Mouse (Mus musculus): ENCODE measurements at regions not wholly inside any gene's neighbourhood (a gene's known extent, or its start where the extent isn't known, plus 50 kb on each side); places are given as distances from the start of the nearest gene placed in this dataset.

DNA sequence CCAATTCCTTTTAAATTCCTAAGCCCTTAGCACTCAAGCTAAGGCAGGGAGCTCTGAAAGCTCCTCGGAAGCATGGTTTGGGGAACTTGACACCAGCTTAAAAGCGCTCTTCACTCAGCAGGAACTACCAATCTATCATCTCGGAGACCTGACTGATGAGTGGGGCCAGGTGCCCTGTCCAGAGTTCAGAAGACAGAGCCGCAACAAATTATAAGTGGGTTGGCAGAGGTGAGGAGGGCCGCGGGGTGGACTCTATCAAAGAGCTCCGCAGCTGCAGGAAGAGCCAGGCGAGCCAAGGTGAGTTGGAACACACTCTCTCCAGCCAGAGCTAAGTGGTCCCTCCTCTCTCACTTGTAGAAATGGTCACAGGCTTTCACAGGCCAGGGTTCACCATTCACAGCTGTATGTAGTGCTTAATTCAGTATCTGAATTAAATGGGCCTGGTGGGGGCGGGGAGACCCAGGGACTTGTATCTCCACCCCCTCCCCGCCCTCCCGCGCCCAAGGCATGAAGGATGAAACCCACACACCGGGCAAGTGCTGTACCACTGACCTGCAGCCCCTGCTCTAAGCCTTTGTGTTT lies 180.8 kb downstream of the Stim2 start:
- DNase-seq: no peak

DNA sequence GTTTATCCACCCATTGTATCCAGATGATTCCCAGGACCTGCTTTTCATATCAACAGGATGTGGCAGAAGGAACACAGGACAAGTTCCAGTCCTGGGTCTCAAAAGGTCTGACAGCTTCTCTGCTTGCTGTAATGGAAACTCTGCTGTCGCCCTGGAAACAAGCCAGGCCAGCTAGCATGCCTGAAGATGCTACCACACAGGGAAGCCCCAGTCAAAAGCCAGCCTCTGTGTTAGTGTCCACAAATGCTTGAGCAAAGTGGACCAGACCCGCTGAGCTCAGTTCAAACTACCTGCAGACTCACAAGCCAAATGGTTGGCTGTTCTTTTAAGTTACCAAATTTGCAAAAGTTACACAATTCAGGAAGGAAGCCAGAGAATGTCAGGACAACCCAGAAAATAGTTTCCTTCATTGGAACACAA lies 181.9 kb downstream of the Stim2 start:
- peak; percentile 37 to 44 for DNase-seq

DNA sequence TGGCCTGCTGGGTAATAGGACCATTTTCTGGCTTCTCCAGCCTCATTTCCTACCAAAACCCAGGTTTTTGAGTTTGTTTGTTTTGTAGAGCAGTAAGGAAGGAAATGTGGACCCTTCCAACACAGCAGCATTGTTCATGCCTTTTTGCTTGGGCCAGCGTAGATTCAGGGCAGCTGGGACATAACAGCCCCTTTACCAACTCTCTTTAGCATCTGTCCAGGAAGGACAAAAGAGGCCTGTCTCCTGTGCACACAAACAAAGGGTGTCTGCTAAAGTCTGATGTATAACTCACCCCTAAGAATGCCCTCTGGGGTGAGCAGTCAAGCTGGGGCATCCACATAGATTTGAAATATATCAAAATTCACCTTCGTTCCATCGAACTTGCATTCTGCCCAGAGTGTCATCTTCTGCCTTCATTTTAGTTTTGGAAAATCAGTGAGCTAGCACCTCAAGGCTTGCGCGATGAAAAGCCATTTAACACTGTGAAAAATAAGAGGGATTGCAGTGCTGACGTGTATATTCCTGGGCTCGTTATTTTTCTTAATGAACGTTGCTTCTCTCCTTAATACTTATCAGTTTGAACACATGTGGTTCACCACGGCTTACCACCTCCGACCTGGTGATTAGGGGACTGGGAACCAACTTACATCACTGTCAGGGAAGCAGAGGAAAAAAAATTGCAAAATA lies 182.5 kb downstream of the Stim2 start:
- DNase-seq: no peak

DNA sequence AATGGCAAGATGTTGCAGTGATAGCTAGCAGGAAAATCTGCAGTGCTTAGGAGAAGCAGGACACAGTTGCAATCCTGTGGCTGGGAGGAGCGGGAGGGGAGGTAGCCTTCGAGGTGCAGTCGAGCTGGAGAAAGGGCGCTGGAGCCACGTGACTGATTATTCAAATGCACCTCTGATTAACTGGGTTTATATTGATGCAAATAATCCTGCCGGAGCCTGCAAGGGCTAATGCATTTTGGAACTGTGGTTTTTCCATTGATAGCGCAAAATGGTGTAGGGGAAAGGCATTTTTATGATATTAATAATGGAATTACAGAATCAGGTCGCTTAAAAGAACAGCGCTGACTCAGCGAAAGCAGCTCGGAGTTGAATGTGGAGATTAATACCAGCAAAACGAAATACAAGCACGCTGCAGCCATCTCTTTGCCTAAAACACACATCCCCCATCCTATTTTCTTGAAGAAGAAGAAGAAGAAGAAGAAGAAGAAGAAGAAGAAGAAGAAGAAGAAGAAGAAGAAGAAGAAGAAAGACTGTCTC lies 183.1 kb downstream of the Stim2 start:
- DNase-seq: peak in 1 of 2 experiments; percentile 7

DNA sequence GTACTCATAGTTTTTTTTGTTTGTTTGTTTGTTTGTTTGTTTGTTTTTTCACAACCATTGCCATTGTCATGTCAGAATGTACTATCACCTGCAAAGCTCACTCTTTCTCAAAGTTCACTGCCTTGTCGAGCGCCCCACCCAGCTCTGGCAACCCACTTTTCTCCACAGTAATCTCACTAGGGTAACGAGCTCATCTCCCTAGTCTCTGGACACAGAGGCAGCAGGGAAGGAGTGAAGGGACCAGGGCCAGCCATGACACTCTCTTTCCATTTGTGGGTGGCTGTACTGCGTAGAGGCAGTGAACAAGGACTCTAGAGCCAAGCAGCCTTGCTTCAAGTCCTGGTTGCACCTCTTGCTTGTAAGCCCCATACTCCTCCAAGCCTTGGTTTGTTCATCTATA lies 184.5 kb downstream of the Stim2 start:
- no peak for DNase-seq

DNA sequence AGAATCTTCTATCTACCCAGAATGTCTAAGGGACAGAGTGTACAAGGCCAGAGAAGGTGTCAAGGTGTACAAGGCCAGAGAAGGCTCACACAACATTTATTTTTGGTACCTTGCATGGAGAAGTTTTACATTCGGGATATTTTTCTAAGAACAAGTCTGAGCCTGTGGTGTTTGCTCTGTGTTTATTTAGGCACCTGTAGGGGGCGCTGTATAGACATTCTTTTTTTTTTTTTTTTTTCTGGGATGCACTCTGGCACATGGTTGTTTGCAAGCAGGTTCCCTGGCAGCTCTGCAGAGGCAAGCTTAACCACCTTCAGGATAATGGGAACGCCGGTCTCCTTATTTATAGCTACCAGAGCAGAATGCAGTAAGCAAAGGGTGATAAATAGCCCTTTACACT lies 187.4 kb downstream of the Stim2 start:
- no peak for DNase-seq

DNA sequence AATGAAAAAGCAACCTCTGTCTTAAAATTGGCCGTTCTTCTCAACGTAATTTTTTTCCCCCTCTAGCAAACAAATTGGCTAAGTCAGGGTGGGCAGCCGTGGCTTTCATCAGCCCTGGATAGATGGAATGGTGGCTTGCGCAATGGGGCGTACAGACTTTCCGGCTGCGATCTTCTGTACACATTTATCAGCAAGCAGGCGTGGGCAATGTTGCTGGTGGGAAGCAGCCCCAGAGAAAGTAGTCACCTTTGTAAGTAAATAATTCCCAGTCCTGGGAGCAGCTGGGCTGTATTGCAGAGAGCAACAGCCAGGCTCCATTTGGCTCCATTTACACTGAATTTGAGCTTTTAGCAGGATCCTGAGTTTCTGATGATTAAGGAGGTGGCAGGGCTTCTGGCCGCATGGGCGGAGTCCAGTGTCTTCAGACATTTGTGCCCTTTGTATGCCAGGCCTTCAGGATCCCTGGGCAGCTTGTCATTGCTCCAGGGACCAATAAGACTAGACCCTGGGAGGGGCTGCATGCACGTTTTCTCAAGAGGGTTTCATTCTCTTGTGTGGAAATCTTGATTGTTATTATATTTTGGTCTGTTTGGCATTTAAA lies 187.9 kb downstream of the Stim2 start:
- DNase-seq: no peak

DNA sequence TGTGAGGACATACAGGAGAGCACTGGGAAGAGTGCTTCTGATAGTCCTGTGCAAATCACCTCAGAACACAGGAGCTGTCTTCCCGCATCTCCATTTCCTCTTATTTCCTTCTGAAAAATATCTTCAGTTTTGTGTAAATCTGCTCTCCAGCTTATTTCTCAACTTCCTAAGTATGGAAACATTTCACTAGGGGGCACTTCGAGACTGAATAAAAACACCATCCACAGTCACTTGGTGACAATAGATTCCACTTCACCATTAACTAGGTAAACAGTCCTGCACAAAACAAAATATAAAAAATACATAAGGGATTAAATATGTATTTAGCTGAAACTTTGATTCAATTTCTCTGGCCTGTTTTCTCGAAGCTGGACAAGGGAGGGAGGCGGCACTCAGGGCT lies 193.4 kb downstream of the Stim2 start:
- no peak for DNase-seq

DNA sequence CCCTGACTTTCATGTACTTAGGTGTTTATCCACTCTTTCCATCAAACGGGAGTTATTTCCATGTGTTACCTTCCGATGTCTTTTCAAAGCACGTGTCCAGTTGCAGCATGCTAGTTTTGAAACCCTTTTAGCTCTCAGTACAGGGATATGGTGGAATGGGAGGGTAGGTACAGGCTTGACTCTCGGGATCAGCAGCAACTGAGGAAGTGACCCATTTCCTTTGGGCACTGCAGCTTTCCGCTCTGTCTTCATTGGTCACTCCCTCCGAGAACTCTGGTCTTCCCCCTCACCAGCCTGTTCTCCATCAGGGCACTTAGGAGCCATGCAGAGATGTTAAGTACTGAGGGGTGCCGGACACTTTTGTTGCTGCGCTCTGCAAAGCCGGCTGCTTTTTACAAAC lies 196.5 kb downstream of the Stim2 start:
- no peak for DNase-seq

DNA sequence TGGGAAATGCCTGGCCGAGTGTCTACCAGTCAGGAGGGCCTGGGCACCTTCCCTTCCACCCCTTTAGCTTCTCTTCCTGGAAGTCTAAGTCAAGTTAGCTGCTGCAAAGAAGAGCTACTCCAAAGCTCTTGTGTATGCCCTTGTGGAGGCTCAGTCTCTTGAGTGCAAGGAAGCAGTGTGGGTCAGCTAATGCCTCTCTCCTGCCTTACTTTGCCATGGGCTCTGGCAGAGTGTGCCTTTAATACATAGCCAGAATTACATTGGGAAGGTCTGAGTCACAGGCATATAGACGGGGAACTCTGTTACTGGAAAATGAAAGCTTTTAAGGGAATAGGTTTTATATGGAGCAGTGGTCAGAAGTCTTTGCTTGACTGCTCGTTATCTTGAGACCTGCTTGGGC lies 201.7 kb downstream of the Stim2 start:
- no peak for DNase-seq

DNA sequence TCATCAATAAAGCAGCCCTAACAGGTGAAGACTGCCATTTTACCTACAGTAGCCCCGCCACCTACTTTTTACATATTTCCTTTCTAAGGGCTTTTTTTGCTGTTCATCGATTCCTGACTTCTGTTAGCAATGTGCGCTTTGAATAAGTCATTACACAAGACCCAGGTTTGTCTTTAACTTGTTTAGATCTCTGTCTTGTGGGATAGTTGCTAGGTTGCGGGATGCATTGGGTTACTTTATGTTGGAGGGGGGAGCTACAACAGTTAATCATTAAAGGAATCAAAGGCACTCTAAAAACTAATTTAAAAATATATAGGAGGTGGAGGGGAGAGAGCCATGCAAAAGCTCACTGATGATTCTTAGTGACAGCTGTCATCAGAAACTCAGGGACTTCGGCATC lies 202.3 kb downstream of the Stim2 start:
- no peak for DNase-seq

DNA sequence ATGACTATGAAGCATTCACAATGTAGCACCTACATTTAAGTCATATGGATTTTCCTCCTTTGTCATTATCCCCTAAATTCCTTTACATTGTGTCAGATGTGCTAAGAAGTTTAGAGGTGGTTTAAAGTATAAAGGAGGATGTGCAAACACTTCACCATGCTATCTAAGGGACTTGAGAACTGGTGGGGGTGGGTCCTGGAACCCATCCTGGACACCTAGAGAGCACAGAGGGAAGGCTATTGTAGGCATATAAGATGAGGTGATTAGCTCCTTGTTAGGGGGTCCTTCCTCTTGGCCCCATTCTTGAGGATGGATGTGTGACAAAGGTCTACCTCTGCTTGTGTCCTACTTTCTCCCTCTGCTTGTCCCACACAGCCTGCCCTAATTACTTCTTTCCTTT lies 213.2 kb downstream of the Stim2 start:
- DNase-seq: no peak

DNA sequence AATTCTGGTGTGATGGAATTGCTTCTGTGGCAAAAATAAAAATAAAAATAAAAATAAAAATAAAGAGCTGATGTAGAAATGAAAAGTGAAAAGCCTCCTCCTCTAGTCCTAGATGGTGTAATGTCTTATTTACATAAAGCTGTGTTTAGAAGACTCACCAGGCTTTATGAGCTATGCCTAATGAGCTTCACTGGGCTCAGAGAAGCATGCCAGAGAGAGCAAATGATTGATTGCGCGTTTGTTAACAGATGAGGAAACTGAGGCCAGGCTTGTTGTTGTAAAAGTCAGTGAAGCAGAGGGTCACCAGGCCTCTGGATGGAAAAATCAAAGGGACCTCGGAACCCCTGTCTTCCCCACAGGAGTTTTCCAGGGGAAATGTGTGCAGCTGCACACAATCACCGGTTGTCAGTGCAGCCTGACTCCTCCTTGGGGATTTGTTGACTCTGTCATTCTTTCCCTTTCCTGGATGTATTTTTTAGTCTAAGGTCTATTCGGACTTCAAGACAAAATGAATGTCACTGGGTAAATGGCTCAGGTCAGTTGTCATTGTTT lies 213.8 kb downstream of the Stim2 start:
- DNase-seq: no peak

DNA sequence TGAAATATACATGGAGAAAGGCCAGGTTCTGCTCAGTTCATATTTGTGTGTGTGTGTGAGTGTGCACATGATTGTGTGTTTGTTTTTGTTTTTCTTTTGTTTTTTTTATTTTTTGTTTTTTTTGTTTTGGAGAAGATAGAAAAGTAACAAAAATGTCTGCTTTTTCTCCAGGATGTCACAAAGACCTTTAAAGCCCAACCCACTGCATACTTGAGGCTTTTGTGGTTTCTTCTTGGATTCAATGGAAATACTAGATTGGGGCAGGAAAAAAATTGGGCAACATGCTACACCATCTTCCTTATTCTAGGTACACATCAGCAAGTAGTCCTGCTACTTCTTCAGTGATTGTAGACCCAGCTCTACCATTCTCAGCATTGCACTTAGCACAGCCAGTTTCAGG lies 226.7 kb downstream of the Stim2 start:
- no peak for DNase-seq

DNA sequence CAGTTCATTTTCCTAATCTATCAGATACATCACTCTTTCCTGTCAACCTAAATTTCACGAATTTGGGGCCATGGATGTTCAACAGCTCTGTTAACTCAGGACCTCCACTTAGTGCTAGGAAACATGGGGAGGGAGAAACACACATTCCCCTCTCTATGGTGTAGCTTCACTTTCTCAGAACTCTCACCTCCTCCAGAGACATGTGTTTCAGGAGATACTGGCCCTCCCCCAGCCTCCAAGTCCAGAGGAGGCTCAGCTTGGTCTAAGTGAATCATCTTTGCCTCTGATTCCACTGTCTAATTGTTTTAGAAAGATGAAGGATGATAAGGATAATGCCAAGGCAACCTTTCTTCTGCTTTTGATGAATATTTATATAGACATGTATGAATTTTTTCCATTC lies 236.3 kb downstream of the Stim2 start:
- no peak for DNase-seq

DNA sequence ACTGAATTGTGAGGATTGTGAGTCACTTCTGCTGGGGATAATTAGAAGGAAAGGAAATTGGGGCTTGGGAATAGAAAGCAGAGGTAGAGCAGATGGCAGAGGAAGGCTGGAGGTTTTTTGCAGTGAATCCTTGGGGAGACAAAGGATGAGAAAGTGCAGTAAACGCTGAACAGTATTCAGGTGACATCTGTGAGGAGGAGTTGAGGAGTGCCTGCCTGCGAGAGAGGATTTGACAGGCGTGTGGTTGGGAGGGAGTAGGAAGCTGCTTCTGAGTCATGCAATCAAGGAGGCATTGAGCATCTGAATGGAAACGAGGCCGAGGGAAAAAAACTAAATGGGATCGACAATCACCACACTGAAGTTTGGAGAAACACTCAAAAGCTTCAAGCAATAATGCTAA lies 236.9 kb downstream of the Stim2 start:
- no peak for DNase-seq

DNA sequence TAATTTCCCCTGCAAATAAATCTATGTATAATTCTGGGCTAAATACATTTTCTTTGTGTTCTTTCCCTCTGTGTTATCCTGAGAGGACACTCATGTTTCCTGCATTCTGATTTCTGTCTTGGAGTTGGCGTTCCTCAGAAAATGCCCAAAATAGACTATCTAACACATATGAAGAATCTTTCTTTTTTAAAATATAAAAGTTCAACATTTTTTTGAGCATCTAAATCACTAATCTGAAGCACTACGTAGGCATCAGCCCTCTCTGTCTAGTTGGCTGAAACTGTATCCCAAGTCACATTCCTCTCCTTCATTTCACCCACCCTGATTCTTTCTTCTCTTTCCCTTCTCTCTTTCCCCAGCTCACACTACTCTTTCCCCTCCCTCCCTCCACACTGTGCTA lies 238.9 kb downstream of the Stim2 start:
- no peak for DNase-seq

DNA sequence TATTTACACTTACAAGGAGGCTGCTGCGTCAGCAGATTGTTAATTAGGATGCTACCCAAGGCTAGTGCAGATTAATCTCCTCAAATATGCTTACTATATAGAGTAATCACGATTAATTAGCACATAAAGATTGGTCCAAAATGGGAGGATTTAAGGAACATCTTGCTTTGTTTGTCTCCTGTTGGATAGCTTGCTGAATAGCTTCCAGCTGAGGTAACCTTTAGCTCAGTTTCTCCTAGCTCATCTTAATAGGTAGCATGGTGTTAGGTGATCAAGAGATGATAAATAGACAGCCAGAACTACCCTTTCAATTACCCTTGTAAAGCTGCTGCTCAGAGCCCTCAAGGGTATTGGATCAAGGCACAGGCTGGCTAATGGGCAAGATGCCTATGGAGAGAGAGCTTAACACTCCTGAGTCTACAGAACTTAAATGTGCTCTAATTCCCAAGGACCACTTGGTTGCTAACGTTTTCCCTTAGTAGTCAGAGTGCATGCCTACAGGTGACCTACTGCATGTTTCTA lies 240.4 kb downstream of the Stim2 start:
- DNase-seq: no peak

DNA sequence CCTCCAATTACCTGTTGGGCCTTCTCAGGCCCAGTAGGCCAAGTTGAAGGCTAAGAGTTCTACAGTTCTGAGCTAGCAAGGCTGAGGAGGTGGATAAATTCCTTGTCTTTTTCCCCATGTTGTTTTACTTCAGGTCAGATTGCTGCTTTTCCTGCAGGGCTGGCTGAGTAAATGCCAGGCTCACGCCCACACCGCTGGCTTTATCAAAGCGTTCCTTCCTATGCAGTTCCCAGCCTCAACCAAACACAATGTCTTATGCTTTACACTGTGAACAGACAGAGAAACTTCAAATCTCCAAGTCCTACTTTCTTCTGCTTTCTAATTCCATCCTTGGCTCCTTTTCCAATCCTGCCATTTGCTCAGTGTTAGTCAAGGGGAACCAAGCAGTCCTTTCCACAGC lies 241.3 kb downstream of the Stim2 start:
- DNase-seq: no peak

DNA sequence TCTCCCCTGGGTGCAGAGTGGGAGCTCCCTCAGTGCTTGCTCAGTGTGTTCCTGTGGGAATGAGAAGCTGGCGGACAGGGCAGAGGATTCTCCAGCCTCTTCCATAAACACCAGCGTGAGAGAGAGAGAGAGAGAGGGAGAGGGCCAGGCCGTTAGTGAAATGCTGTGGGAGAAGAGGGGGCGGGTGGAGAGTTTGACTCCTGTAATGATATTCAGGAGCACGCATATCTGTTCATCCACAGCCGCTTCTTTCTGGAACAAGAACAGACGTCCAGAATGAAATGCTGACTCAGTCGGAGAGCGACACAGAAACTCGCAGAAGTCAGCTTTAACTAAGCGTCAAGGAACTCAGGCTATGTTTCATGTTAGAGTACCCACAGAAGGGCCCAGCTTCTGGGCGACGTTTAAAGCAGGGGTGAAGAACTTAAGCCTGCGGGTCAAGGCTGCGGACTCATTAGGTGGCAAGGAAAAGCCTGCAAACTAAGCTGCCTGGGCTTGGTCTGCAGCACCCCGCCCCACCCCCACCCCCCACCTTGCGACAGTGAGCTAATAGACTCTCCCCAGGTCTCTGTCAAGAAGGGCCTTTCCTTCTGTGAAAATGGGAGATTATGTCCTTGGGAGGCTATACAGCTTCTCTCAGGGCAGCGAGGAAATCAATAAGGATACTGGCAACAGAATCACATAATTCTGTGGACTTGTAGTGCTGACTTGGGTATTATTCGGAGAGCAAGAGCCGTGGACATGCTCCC lies 243.0 kb downstream of the Stim2 start:
- DNase-seq: no peak

DNA sequence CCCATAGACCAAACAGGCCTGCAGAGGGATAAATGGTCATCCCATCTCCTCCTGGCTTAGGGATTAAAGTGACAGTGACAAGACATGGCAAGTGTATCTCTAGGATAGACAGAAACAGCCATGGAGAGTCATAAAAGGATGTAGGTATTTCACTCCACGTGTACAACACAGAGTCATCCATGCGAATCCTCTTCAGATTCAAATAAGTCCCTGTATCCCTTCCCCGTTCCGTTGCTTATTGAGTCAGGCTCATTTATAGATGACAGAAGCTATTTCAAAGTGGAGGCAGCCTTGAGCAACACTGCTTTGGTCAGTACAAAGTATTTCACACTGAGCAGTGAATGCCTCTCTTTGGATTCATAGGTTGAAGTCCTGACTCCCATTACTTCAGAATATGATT lies 243.8 kb downstream of the Stim2 start:
- no peak for DNase-seq

DNA sequence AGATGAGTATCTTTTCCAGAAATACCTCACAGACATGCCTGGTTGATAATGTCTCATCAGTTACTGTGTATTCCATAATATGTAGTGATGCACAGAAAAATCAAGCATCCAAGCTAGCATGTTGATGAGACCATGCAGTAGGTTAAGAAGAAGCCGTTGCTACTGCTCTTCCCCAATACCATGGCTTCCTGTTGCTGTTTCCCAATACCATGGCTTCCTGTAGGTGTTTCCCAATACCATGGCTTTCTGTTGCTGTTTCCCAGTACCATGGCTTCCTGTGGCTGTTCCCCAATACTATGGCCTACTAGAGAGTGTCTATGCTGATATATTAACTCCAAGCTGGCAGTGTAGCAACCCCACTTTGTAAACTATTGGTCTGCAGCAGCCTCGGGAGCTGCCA lies 253.7 kb downstream of the Stim2 start:
- no peak for DNase-seq

DNA sequence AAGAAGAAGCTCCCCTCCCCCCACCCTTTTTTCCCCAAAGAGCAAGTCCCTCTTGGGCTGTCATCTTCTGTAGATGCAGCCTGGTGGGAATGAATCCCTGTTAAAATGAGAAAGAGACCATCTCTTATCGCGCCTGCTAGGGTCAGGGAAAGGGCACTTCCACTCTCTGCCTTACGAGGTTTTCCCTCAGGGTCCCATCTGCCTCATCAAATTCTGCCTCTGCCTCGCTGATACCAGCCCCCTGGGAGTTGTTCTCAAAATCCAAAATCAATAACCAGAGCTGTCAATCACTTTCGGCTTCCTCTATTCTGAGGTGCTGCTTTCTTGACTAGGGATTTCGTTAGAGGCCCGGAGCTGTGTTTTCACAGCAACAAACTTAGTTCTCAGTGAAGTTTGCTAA lies 255.7 kb downstream of the Stim2 start:
- no peak for DNase-seq

Measured in adrenal gland, postnatal 36 days (tissue).